Mouse (Mus musculus) neural tube, embryonic 14.5 days (tissue): ENCODE measurements around the gene Ipcef1. TPM values are rescaled to one million over a fixed set of nuclear protein-coding genes. Genes with fewer than 3 reads are reported as not detected.
"Not testable (repeated sequence)": the region's sequence is repeated elsewhere in the genome, so short reads cannot be mapped to it uniquely, and the experiment has no call there.

Source experiments
- ATAC-seq: fragments of 200-750 bp; cut with Nextera tagmentation; 2 replicates; pipeline ENCODE4 v1.8.0; 2017; ENCODE audit warnings: low read depth, mild to moderate bottlenecking, moderate TSS enrichment, moderate library complexity
- H3K27ac ChIP-seq: fragments of 300-500 bp; sonication (generic); 2 replicates; pipeline ENCODE4 v1.5.1; 2014; ENCODE audit warnings: low read depth, mild to moderate bottlenecking, control low read depth, low read length, moderate library complexity, mixed read lengths
- H3K27me3 ChIP-seq: fragments of 300-500 bp; sonication (generic); 2 replicates; pipeline ENCODE4 v1.6.1; 2014; ENCODE audit warnings: low read length; ENCODE audit not compliant: control insufficient read depth, insufficient read depth
- H3K36me3 ChIP-seq: fragments of 300-500 bp; sonication (generic); 2 replicates; pipeline ENCODE4 v1.6.1; 2014; ENCODE audit warnings: low read length, mixed read lengths; ENCODE audit not compliant: control insufficient read depth, insufficient read depth
- H3K4me1 ChIP-seq: fragments of 300-500 bp; sonication (generic); 2 replicates; pipeline ENCODE4 v1.6.1; 2014; ENCODE audit warnings: low read length; ENCODE audit not compliant: control insufficient read depth, insufficient read depth
- H3K4me2 ChIP-seq: fragments of 300-500 bp; sonication (generic); 2 replicates; pipeline ENCODE4 v1.6.1; 2014; ENCODE audit warnings: mild to moderate bottlenecking, low read depth, low read length, control low read depth
- H3K4me3 ChIP-seq: fragments of 300-500 bp; sonication (generic); 2 replicates; pipeline ENCODE4 v1.5.1; 2014; ENCODE audit warnings: low read depth, low read length, control low read depth, mixed read lengths
- H3K9ac ChIP-seq: fragments of 300-500 bp; sonication (generic); replicated peaks from 2 replicates; pipeline ENCODE4 v1.6.1; 2014; ENCODE audit warnings: low read depth, mild to moderate bottlenecking, control low read depth, low read length, mixed read lengths
- H3K9me3 ChIP-seq: fragments of 300-500 bp; sonication (generic); 2 replicates; pipeline ENCODE4 v1.6.1; 2016; ENCODE audit warnings: low read length; ENCODE audit not compliant: control insufficient read depth
- WGBS: fragments of 180-500 bp; shearing (Covaris S2); extraction: QIAGEN DNeasy Blood & Tissue Kit; methylation state at CpG from one replicate; pipeline ENCODE4 v1.1.7; 2014; 5-methylcytosine and 5-hydroxymethylcytosine counted together
- polyA plus RNA-seq: library from polyadenylated mRNA; unstranded; fragments of >200 nt; fragmentation: Nextera tagmentation; extraction: Ambion mirVana; gene quantifications from 2 replicates; pipeline ENCODE4 v1.2.1, GENCODE M21; 2014

Gene Ipcef1
- polyA plus RNA-seq, 1 experiment from 2014 or later = 5.4 TPM

DNA sequence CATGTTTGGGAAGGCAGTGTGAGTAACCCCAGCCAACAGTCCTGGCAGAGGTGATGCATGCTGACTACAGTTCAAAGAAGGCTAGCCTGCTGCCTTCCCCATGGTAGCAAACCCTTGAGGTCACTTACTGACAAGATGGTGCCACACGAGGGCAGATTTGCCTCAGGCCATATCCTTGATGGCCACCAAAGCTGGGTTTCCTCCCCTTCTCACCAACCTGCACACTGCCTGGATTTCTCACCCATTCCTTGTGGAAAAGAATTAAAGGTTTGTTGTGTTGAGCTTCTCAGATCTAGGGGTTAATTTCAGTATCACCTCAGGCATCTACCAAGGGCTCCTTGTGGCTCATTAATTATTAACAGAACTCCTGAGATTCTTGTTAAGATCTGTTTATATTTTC lies 37.1 kb downstream of the Ipcef1 start:
- Histone ChIP-seq H3K36me3 (no peaks in the 10 kb centered on the region), H3K4me1 (no peaks in the 10 kb centered on the region), H3K9me3 (no peaks in the 10 kb centered on the region), H3K4me2 (no peak overlapping the region), H3K27me3 (no peaks in the 10 kb centered on the region), H3K27ac (no peak overlapping the region), H3K9ac (no peak overlapping the region), H3K4me3 (no peak overlapping the region)
- WGBS = 67% methylated on average over 1 of the region's 1 CpGs
- no peak for ATAC-seq

GRCm38 (mm10) chr10:7010543-7010942 lies 41.7 kb downstream of the Ipcef1 start:
- no peak for ATAC-seq
- Histone ChIP-seq H3K9me3 (no peaks in the 10 kb centered on the region), H3K9ac (no peak overlapping the region), H3K27me3 (no peaks in the 10 kb centered on the region), H3K4me1 (no peaks in the 10 kb centered on the region), H3K4me2 (no peak overlapping the region), H3K36me3 (no peaks in the 10 kb centered on the region), H3K27ac (no peak overlapping the region), H3K4me3 (no peak overlapping the region)
- 84% methylated on average over 8 of the region's 8 CpGs for WGBS

GRCm38 (mm10) chr10:7004980-7005538 lies 47.2 kb downstream of the Ipcef1 start:
- peak; percentile 34; the same call in 1 of the 2 replicates for ATAC-seq
- no peak overlapping the region for H3K4me3 ChIP-seq
- H3K9ac ChIP-seq = no peak overlapping the region
- whole genome bisulfite sequencing = 58% methylated on average over 5 of the region's 5 CpGs
- H3K4me2 ChIP-seq = no peak overlapping the region
- H3K27me3 ChIP-seq = no peaks in the 10 kb centered on the region
- H3K9me3 ChIP-seq = no peaks in the 10 kb centered on the region
- no peak overlapping the region for H3K27ac ChIP-seq
- no peaks in the 10 kb centered on the region for H3K36me3 ChIP-seq
- H3K4me1 ChIP-seq = no peaks in the 10 kb centered on the region

DNA sequence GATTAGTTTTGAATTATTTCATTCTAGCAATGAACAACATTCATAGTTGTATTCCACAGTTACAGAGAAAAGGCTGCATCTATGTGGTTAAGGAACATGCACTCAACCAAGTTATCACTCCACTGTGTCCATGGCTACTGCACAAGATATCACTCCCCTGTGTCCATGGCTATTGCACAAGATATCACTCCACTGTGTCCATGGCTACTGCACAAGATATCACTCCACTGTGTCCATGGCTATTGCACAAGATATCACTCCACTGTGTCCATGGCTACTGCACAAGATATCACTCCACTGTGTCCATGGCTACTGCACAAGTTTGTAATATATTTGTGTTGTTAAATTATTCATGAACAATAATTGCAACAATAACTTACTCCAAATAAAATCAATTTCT lies 48.4 kb downstream of the Ipcef1 start:
- not testable (repeated sequence) for H3K27ac ChIP-seq, H3K27me3 ChIP-seq, ATAC-seq, H3K9ac ChIP-seq, H3K9me3 ChIP-seq, H3K4me2 ChIP-seq, H3K4me1 ChIP-seq, H3K4me3 ChIP-seq, H3K36me3 ChIP-seq

DNA sequence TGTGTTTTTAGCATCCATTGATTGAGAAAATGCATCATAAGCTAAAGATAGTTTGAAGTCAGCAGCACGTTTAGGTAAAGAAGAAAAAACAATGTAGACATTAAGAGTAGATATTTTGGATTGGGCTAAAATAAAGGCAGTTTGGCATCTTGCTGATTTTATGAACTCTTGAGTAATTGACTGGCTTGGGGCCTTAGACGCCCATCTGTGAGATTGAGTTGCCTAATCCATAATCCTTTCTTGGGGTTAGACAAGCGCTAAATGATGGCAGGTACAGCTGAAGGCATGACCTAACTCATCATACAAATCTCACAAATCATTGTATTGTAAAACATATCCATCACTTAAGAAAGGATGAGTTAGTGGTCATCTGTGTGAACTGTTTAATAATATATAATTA lies 52.9 kb downstream of the Ipcef1 start:
- no peaks in the 10 kb centered on the region for H3K9me3 ChIP-seq
- no peak overlapping the region for H3K4me3 ChIP-seq
- no peak overlapping the region for H3K27ac ChIP-seq
- H3K36me3 ChIP-seq = no peaks in the 10 kb centered on the region
- H3K4me2 ChIP-seq = no peak overlapping the region
- H3K4me1 ChIP-seq = no peaks in the 10 kb centered on the region
- ATAC-seq = no peak
- WGBS = 81% methylated on average over 3 of the region's 3 CpGs
- no peaks in the 10 kb centered on the region for H3K27me3 ChIP-seq
- H3K9ac ChIP-seq = no peak overlapping the region

DNA sequence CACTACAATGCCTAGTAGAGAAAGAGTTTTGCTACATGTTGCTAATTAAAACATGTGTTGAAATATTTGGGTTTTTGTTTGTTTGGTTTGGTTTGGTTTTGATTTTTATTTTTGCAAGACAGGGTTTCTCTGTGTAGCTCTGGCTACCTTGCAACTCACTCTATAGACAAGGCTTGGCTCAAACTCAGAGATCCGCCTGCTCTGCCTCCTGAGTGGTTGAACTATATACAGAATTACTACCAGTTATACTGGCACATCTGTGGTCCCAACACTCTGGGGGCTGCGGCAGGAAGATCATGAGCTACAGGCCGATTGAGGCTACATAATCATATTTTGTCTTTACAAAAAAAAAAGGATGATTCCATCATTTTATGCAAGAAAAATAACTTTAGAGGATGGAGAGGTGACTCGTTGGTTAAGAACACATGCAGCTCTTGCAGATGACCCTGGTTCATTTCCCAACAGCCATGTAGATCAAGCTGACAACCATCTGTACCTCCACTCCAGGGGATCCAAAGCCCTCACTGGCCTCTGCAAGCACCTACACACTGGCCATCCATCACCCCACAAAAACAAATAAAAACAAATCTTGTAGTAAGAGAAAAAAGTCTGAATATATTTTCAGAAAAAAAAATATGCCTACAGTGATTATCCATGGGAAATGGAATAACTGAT lies 53.6 kb downstream of the Ipcef1 start:
- no peaks in the 10 kb centered on the region for H3K9me3 ChIP-seq
- no peaks in the 10 kb centered on the region for H3K36me3 ChIP-seq
- ATAC-seq = no peak
- H3K4me1 ChIP-seq = no peaks in the 10 kb centered on the region
- no peak overlapping the region for H3K9ac ChIP-seq
- no peak overlapping the region for H3K4me2 ChIP-seq
- H3K27me3 ChIP-seq = no peaks in the 10 kb centered on the region
- H3K27ac ChIP-seq = no peak overlapping the region
- 88% methylated on average over 4 of the region's 4 CpGs for WGBS
- H3K4me3 ChIP-seq = no peak overlapping the region

DNA sequence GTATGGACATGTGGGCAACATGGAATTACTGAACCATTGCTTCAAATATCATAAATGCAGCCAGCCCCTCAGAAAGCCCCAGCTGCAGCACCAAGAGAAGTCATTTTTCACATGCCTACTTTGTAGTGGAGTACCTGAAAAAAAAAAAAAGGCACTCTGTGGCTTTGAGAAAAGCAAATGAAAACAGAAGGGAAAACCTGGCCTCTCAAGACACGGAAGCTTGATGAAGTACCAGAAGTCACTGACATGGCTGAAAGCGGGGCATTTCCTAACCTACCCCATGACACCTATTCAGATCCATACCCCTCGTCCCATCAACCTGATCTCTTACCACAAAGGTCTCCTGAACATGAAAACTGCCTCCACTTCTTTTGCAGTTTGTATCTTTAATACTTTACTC lies 55.4 kb downstream of the Ipcef1 start:
- H3K9me3 ChIP-seq = no peaks in the 10 kb centered on the region
- H3K27me3 ChIP-seq = no peaks in the 10 kb centered on the region
- no peak overlapping the region for H3K27ac ChIP-seq
- no peak overlapping the region for H3K4me2 ChIP-seq
- H3K36me3 ChIP-seq = no peaks in the 10 kb centered on the region
- H3K4me1 ChIP-seq = no peaks in the 10 kb centered on the region
- 81% methylated on average over 3 of the region's 3 CpGs for WGBS
- H3K4me3 ChIP-seq = no peak overlapping the region
- no peak for ATAC-seq
- H3K9ac ChIP-seq = no peak overlapping the region

DNA sequence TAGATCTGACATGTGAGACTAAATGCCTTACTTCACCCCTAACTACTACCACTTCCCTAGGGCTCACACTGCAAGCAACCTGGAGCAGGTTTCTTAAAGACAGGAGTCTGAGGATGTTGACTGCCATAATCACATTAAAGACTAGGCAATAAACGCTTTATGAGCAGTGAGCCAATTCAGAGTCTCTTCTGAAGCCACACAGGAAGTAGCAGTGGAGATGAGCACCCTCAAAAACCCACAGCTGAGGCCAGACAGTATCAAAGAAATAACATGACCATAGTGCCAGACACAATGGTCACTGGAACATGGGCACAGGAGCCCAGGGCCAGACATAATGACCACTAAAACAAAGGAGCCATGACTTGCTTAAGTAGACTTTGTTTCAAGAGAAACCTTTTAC lies 63.7 kb downstream of the Ipcef1 start:
- H3K36me3 ChIP-seq = no peaks in the 10 kb centered on the region
- no peak overlapping the region for H3K4me3 ChIP-seq
- H3K4me2 ChIP-seq = no peak overlapping the region
- WGBS = 68% methylated on average over 1 of the region's 1 CpGs
- H3K9ac ChIP-seq = no peak overlapping the region
- no peaks in the 10 kb centered on the region for H3K27me3 ChIP-seq
- ATAC-seq = no peak
- H3K4me1 ChIP-seq = no peaks in the 10 kb centered on the region
- no peaks in the 10 kb centered on the region for H3K9me3 ChIP-seq
- no peak overlapping the region for H3K27ac ChIP-seq

DNA sequence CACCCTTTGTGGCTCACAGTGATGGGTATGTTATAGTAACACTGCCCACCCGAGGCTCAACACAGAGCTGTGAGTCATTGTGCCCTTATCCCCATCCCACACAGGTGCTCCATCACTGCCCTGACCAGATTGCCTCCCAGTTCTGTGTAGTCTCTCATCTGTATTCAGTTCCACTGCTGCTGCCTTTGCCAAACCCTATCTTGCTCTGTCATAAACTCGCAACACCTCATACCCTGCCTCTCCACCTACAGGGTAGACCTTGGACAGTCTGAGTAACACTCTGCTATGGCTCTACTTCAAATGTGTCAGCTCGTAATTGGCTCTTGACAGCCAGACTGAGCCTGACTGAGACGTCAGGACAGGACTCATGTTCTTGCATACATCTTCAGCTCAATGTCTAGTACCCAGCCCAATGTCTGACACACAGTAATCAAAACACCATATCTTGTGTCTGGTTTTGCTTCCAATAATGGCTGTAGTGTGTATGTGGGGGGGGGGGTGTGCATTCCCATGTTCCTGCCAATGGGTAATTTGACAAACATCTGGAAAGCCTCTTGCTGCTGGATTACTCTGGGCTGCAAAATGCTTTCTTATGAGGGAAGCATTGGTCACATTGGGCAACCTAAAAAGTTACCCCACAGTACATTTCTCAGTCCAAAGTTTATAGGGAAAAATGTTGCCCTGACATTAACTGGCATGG lies 64.7 kb downstream of the Ipcef1 start:
- H3K9ac ChIP-seq = no peak overlapping the region
- H3K4me3 ChIP-seq = no peak overlapping the region
- H3K4me1 ChIP-seq = no peaks in the 10 kb centered on the region
- H3K4me2 ChIP-seq = no peak overlapping the region
- H3K9me3 ChIP-seq = no peaks in the 10 kb centered on the region
- H3K27me3 ChIP-seq = no peaks in the 10 kb centered on the region
- H3K36me3 ChIP-seq = no peaks in the 10 kb centered on the region
- no peak for ATAC-seq
- WGBS = 74% methylated on average over 4 of the region's 4 CpGs
- H3K27ac ChIP-seq = no peak overlapping the region
